Mouse (Mus musculus): ENCODE data around the gene Notum.

DNA sequence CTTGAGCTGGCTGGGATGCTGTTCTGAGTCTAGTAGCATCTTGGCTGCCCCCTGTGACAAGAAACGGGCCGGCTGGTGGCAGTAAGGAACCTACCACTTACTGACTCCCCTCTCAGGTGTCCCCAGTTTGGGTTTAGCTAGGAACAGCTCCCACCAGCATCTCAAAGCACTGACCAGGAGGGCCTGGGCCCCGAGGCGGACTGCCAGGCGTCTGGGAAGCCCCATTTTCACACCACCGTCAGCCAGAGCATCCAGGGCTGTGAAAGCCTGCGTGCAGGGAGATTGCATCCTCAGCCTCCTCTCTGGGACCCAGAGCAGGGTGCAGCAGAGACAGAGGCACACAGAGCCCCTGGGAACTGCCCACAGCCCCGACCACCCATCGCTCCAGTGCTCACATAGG lies 19.7 kb downstream of the Notum start:
- no peak for TF ChIP-seq CTCF (IDR thresholded peaks at IDR 0.05)
- TF ChIP-seq POLR2A (IDR thresholded peaks at IDR 0.05; ENCODE audit: insufficient read depth, low read depth, low read length) = no peak

All from heart, adult 2 months (tissue).